Mouse (Mus musculus) lung, postnatal 10 days (tissue): ENCODE measurements at regions not wholly inside any gene's neighbourhood (a gene's known extent, or its start where the extent isn't known, plus 50 kb on each side); places are given as distances from the start of the nearest gene placed in this dataset.

ENCODE experiments used
- DNase-seq: peaks from one replicate; pipeline ENCODE4 v3.0.0; 2021

DNA sequence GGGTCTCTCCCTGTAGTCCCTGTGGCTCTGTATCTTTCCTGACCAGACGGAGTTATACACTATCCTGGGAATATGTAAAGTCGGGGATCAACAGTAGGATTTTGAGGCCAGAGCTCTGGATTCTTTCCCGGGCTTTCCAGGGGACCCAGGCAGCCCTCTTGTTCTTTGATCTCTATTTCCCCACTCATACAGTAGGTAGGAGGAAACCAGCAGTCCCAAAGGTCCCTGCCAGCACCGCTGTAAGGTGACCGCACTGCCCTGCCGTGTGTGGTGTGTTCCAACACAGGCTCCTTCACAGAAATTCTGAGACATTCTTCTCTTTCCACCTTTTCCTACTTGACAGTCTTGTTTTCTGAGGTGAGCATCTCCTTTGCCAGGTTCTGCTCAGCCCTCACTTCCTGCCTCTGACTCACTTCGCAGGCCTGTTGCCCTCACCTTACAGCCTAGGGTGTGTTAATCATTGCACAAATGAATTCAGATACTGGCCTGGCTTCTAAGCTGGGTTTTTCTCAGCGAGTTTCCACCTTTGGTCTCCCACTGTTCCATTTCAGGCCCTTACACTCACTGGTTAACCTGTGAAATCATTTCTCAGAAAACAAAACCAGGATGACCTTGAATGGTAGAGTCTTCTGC lies 53.0 kb upstream of the Shb start:
- no peak for DNase-seq

GRCm38 (mm10) chr4:45583966-45584365 lies 51.7 kb upstream of the Shb start:
- no peak for DNase-seq

GRCm38 (mm10) chr4:45582496-45582895 lies 50.2 kb upstream of the Shb start:
- no peak for DNase-seq
